Mouse (Mus musculus): ENCODE results near the gene Cenpp.

DNA sequence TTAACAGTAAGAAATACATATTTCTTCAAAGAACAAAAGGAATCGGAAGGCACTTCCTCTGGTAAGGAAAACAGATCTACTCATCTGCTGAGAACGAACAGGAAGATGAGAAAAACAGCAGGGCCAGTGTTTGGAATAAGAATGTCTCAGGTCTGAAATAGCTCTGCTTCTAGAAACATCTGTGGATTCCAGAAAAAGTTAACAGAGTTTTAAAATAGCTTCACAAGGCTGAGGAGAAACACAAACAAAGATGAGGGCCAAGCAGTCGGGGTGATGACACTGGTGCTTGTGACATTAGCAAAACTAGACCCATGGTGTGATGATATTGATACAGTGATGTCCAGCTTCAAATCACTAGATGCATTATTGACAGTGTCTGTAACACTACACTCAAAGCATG lies 145.4 kb downstream of the Cenpp start:
- TF ChIP-seq CTCF (IDR thresholded peaks at IDR 0.05; ENCODE audit: control insufficient read depth, insufficient read depth, low read length) (no peak), POLR2A (IDR thresholded peaks at IDR 0.05; ENCODE audit: borderline replicate concordance, control insufficient read depth, low read depth, low read length) (no peak)

Data from bone marrow, adult 2 months (tissue).